Mouse (Mus musculus) kidney, embryonic 15.5 days (tissue): ENCODE data around the gene Gm5483. TPM values are rescaled to one million over a fixed set of nuclear protein-coding genes. Genes with fewer than 3 reads are reported as not detected.

Experiments used
- polyA plus RNA-seq: library from polyadenylated mRNA; unstranded; fragments of >200 nt; fragmentation: Nextera tagmentation; extraction: Ambion mirVana; gene quantifications from 2 replicates; pipeline ENCODE4 v1.2.1, GENCODE M21; 2015

The Gm5483 gene
- polyA plus RNA-seq, 1 experiment from 2014 or later, result 2.4 TPM

Other genes with a start within 250 kb of the Gm5483 start
- gene Parp9, start 245.7 kb upstream of the Gm5483 start, polyA plus RNA-seq, result 4.5 and 5.5 TPM in 2 replicates
- gene Dtx3l, start 245.1 kb upstream of the Gm5483 start, polyA plus RNA-seq, result 3.3 and 3.4 TPM in 2 replicates
- 36.8 and 38.8 TPM in 2 replicates for gene Kpna1, start 205.5 kb upstream of the Gm5483 start, polyA plus RNA-seq
- gene Wdr5b, start 143.0 kb upstream of the Gm5483 start, polyA plus RNA-seq, result 8.9 and 9.9 TPM in 2 replicates
- 319 and 327 TPM in 2 replicates for gene Fam162a, start 112.6 kb upstream of the Gm5483 start, polyA plus RNA-seq
- 79.3 and 91.9 TPM in 2 replicates for gene Ccdc58, start 112.5 kb upstream of the Gm5483 start, polyA plus RNA-seq
- gene Csta1, start 53.0 kb upstream of the Gm5483 start, polyA plus RNA-seq, result 0.05 and 0.14 TPM in 2 replicates
- 1.2 and 1.9 TPM in 2 replicates for gene Stfa2l1, start 27.4 kb upstream of the Gm5483 start, polyA plus RNA-seq
- not detected in 2 replicates for gene Gm5416, start 26.2 kb downstream of the Gm5483 start, polyA plus RNA-seq
- not detected in 2 replicates for gene 2010005H15Rik, start 37.3 kb downstream of the Gm5483 start, polyA plus RNA-seq
- 9.0 and 11.3 TPM in 2 replicates for gene Stfa1, start 92.7 kb downstream of the Gm5483 start, polyA plus RNA-seq
- not detected in 2 replicates for gene BC117090, start 150.1 kb downstream of the Gm5483 start, polyA plus RNA-seq
- 8.6 and 11.6 TPM in 2 replicates for gene BC100530, start 183.5 kb downstream of the Gm5483 start, polyA plus RNA-seq
- 1.3 and 1.5 TPM in 2 replicates for gene Stfa2, start 224.2 kb downstream of the Gm5483 start, polyA plus RNA-seq